Mouse (Mus musculus): Measurements from ENCODE around the gene Lemd2. TPM values are rescaled to one million over a fixed set of nuclear protein-coding genes. Genes with fewer than 3 reads are reported as not detected.

Lemd2 gene
- 7.6 and 7.7 TPM in 2 replicates for polyA plus RNA-seq (2015; fragmentation: Nextera tagmentation; extraction: Ambion mirVana)

DNA sequence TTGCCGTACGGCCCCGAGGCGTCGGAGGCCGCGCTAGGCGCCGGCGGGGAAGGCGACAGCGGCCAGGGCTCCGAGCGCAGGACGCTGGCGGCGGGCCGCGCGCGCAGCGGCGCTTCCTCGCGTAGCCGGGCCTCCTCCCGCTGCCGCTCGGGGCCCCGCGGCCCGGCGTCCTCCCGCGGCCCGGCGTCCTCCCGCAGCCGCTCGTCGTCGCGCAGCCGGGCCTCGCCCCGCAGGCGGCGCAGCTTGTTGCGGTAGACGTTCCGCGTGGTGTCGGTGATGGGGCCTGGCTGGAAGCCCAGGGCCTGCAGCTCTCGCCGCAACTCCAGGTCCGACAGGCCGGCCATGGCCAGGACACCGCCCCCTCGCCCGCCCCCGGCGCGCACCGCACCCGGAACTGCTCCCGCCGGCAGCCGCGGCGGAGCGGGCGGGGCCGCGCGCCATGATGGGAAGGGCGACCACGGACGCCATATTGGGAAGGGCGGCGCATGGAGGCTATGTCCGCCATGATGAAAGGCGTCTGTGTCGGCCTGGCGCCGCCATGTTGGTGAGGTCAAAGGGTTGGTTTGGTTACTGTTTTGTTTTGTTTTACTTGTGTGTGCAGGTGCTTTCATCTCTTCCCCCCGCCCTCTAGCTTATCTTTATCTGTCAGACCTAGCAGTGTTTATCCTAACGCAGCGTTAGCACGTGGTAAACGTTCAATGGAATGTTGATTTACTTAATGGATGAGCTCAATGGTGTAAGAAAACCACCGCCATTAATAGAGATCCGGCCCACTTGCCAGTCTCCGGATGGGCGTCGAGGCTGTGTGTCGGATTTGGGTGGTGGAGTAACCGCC is at the start of gene Lemd2:
Gene Lemd2, minus strand, starts transcription at position 395 of the 835 bp plus-strand sequence.
- WGBS = 3% methylated on average over 92 of the region's 97 CpGs
- H3K9me3 ChIP-seq = peaks cover 4% of the 10 kb centered on the region; the same call in 1 of the 2 replicates
- peaks cover 27% of the 10 kb centered on the region for H3K4me1 ChIP-seq
- peak within 1 kb of the TSS; percentile 98 for H3K9ac ChIP-seq
- peaks cover 34% of the 10 kb centered on the region for H3K36me3 ChIP-seq
- H3K4me2 ChIP-seq = peak within 1 kb of the TSS; percentile 76
- peak; percentile 92 for ATAC-seq (ENCODE audit: extremely low read depth, insufficient number of reproducible peaks, low FRiP score, low TSS enrichment)
- H3K27me3 ChIP-seq (replicated peaks) = peaks cover 8% of the 10 kb centered on the region; the same call in 1 of the 2 replicates
- peak within 1 kb of the TSS; percentile 87 for H3K4me3 ChIP-seq
- H3K27ac ChIP-seq (replicated peaks) = peak within 1 kb of the TSS; percentile 93

- peaks cover 18% of the 10 kb centered on the region; the same call in 1 of the 2 replicates for H3K27me3 ChIP-seq (replicated peaks)
- no peak overlapping the region for H3K4me2 ChIP-seq
- no peaks in the 10 kb centered on the region for H3K9me3 ChIP-seq
- H3K9ac ChIP-seq = no peak overlapping the region
- WGBS = 73% methylated on average over 6 of the region's 6 CpGs
- ATAC-seq (ENCODE audit: extremely low read depth, insufficient number of reproducible peaks, low FRiP score, low TSS enrichment) = no peak
- H3K27ac ChIP-seq (replicated peaks) = no peak overlapping the region
- no peak overlapping the region for H3K4me3 ChIP-seq
- H3K36me3 ChIP-seq = no peaks in the 10 kb centered on the region
- peaks cover 5% of the 10 kb centered on the region for H3K4me1 ChIP-seq
Observed at GRCm38 (mm10) chr17:27251150-27251549, 46.9 kb upstream of the Lemd2 start.

- WGBS = 11% methylated on average over 4 of the region's 4 CpGs
- H3K27ac ChIP-seq (replicated peaks) = no peak overlapping the region
- no peaks in the 10 kb centered on the region for H3K36me3 ChIP-seq
- ATAC-seq (ENCODE audit: extremely low read depth, insufficient number of reproducible peaks, low FRiP score, low TSS enrichment) = no peak
- no peak overlapping the region for H3K4me3 ChIP-seq
- H3K4me2 ChIP-seq = no peak overlapping the region
- peaks cover 11% of the 10 kb centered on the region; the same call in 1 of the 2 replicates for H3K27me3 ChIP-seq (replicated peaks)
- H3K4me1 ChIP-seq = peaks cover 12% of the 10 kb centered on the region
- H3K9ac ChIP-seq = no peak overlapping the region
- no peaks in the 10 kb centered on the region for H3K9me3 ChIP-seq
Observed at GRCm38 (mm10) chr17:27250461-27250860, 46.2 kb upstream of the Lemd2 start.

DNA sequence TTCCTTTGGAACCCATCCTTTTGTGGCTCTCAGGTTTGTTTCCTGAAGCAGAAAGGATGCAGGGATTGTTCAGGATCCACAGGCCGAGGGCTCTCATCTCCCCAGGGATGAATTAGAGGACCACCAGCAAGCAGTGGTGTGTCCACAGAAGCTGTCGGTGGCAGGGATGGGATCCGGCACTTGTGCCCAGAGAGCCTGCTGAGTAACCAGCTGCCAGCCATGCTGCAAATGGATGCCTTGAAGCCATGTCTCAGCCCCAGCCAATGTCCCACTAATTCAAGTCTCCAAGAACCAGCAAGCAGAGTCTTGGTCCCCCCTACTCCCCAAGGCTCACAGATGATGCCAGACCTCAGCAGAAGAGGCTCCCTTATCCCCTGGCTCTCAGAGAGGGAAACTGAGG is 44.8 kb upstream of the Lemd2 start:
- Histone ChIP-seq H3K4me1 (peaks cover 22% of the 10 kb centered on the region), H3K27ac (replicated peaks) (no peak overlapping the region), H3K36me3 (no peaks in the 10 kb centered on the region), H3K9ac (no peak overlapping the region), H3K27me3 (replicated peaks) (peaks cover 11% of the 10 kb centered on the region; the same call in 1 of the 2 replicates), H3K9me3 (no peaks in the 10 kb centered on the region), H3K4me2 (no peak overlapping the region), H3K4me3 (no peak overlapping the region)
- no peak for ATAC-seq (ENCODE audit: extremely low read depth, insufficient number of reproducible peaks, low FRiP score, low TSS enrichment)
- WGBS = 72% methylated on average over 3 of the region's 3 CpGs

- Histone ChIP-seq H3K9ac (no peak overlapping the region), H3K4me1 (peaks cover 25% of the 10 kb centered on the region), H3K4me3 (no peak overlapping the region), H3K27ac (replicated peaks) (no peak overlapping the region), H3K27me3 (replicated peaks) (peaks cover 11% of the 10 kb centered on the region; the same call in 1 of the 2 replicates), H3K36me3 (no peaks in the 10 kb centered on the region), H3K9me3 (no peaks in the 10 kb centered on the region), H3K4me2 (no peak overlapping the region)
- WGBS = 71% methylated on average over 6 of the region's 6 CpGs
- no peak for ATAC-seq (ENCODE audit: extremely low read depth, insufficient number of reproducible peaks, low FRiP score, low TSS enrichment)
Observed at GRCm38 (mm10) chr17:27247680-27248386, 43.6 kb upstream of the Lemd2 start.

DNA sequence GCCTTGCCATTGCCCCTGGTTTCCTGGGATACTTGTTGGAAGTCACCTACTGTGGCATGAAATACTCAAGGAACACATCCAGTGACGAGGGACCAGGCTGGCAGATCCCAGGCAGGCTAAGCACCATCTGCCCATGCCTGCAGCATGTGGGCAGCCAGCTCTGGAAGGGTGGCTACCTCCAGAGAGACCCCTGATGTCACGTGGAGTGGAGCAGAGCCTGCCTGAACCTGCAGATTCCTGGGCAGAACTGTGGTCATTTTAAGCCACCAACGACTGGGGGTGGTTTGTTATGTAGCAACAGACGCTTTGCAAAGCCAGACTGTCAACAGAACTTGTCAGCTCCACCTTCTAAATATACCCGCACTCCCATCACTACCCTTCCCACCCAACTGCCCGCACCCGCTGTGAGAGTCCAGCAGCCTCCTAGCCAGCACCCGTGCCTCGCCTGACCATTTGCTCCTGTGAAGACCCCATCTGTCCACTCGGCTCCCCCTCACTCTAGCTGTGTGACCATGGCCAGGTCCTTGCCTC is 41.6 kb upstream of the Lemd2 start:
- Histone ChIP-seq H3K36me3 (no peaks in the 10 kb centered on the region), H3K27ac (replicated peaks) (peak overlapping the region; percentile 76), H3K4me3 (no peak overlapping the region), H3K4me2 (no peak overlapping the region), H3K4me1 (peaks cover 44% of the 10 kb centered on the region), H3K27me3 (replicated peaks) (peaks cover 3% of the 10 kb centered on the region; the same call in 1 of the 2 replicates), H3K9ac (no peak overlapping the region), H3K9me3 (no peaks in the 10 kb centered on the region)
- ATAC-seq (ENCODE audit: extremely low read depth, insufficient number of reproducible peaks, low FRiP score, low TSS enrichment) = no peak; the same call in 1 of the 2 replicates
- 32% methylated on average over 10 of the region's 10 CpGs for WGBS

DNA sequence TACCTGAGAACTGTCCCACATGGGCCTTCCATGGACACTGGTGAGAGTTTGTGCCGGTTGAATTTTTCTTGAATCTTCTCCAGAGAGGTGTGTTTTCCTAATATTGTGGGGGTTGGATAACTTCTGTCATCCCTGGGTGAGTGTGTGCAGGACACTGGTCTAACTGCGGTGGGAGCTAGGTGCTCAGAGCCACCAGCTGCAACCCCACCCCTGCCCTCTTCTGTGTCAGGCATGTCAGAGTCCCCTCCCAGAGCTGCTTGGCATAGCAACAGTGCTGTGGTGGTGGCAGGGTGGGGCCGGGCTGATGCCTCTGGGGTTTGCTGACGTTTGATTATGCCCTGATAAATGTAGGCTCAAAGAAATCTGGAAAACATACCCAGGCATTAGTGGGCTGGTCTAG is 40.6 kb upstream of the Lemd2 start:
- Histone ChIP-seq H3K4me2 (no peak overlapping the region), H3K27me3 (replicated peaks) (peaks cover 3% of the 10 kb centered on the region; the same call in 1 of the 2 replicates), H3K4me3 (no peak overlapping the region), H3K27ac (replicated peaks) (peak overlapping the region; percentile 76; the same call in 1 of the 2 replicates), H3K4me1 (peaks cover 54% of the 10 kb centered on the region), H3K36me3 (no peaks in the 10 kb centered on the region), H3K9me3 (no peaks in the 10 kb centered on the region), H3K9ac (peak overlapping the region; percentile 24; the same call in 1 of the 2 replicates)
- no peak for ATAC-seq (ENCODE audit: extremely low read depth, insufficient number of reproducible peaks, low FRiP score, low TSS enrichment)
- WGBS = 45% methylated on average over 4 of the region's 4 CpGs

DNA sequence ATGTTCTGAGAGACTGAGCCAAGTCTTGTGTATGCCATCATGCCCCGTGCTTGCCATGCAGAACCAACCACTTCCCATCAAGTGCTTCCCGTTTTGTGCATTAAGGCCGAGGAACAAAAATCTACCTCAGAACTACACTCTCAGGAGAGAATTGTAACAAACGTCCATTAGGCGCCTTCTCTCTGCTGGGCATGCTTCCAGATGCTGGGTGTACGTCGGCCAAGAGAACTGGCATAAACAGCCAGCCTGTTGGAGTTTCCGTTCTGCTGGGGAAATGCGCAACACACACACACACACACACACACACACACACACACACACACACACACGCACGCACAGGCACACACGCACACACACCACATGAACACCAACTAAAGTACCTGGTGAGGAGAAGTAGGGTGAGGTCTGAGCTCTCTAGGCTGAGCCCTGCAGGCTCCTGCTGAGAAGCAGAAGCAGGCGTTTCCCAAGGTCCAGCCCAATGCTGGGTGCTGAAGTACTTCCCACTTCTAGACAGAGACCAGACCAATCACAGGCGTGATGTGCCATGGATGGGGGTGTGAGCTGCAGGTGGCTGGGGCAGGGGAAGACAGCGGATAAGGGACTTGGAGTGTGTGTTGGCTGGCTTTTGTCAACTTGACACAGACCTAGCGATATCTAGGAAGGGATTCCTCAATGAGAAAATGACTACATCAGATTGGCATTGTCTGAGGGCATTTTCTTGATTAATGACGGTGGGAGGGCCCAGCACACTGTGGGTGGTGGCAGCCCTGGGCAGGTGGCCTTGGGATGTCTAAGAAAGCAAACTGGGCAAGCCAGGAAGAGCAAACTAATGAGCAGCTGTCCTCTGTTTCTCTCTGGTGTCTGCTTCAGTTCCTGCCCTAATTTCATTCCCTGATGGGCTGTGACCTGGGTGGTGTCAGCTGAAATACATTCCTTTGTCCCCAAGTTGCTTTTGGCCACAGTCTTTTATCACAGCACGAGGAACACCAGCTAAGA is 38.2 kb upstream of the Lemd2 start:
- ATAC-seq (ENCODE audit: extremely low read depth, insufficient number of reproducible peaks, low FRiP score, low TSS enrichment) = peak; percentile 61; the same call in 1 of the 2 replicates
- 37% methylated on average over 16 of the region's 18 CpGs for WGBS

GRCm38 (mm10) chr17:27240556-27241457 is 36.5 kb upstream of the Lemd2 start:
- Histone ChIP-seq H3K9ac (no peak overlapping the region), H3K4me2 (peak overlapping the region; percentile 17; the same call in 1 of the 2 replicates)

More for the DNA sequence above, 38.2 kb upstream of the Lemd2 start:
- Histone ChIP-seq H3K9me3 (no peaks in the 10 kb centered on the region), H3K36me3 (no peaks in the 10 kb centered on the region), H3K4me3 (no peak overlapping the region), H3K4me1 (peaks cover 56% of the 10 kb centered on the region), H3K9ac (no peak overlapping the region; the same call in 1 of the 2 replicates), H3K27me3 (replicated peaks) (peaks cover 13% of the 10 kb centered on the region), H3K27ac (replicated peaks) (peak overlapping the region; percentile 37; the same call in 1 of the 2 replicates), H3K4me2 (peak overlapping the region; percentile 4; the same call in 1 of the 2 replicates)

More at GRCm38 (mm10) chr17:27240556-27241457, 36.5 kb upstream of the Lemd2 start:
- Histone ChIP-seq H3K4me3 (no peak overlapping the region), H3K27me3 (replicated peaks) (peaks cover 28% of the 10 kb centered on the region), H3K4me1 (peaks cover 47% of the 10 kb centered on the region), H3K9me3 (no peaks in the 10 kb centered on the region), H3K36me3 (no peaks in the 10 kb centered on the region), H3K27ac (replicated peaks) (peak overlapping the region; percentile 65; the same call in 1 of the 2 replicates)
- WGBS = 27% methylated on average over 15 of the region's 15 CpGs
- no peak for ATAC-seq (ENCODE audit: extremely low read depth, insufficient number of reproducible peaks, low FRiP score, low TSS enrichment)

All from heart, embryonic 13.5 days (tissue).